Mouse (Mus musculus) lung, embryonic 15.5 days (tissue): ENCODE data around the gene Gm10065. TPM values are rescaled to one million over a fixed set of nuclear protein-coding genes. Genes with fewer than 3 reads are reported as not detected.
A peak's percentile ranks its signal among the peaks of the same experiment; 100 is the strongest.
"Not testable (repeated sequence)": the region's sequence is repeated elsewhere in the genome, so short reads cannot be mapped to it uniquely, and the experiment has no call there.

Source experiments
- ATAC-seq: fragments of 200-750 bp; cut with Nextera tagmentation; 2 replicates; pipeline ENCODE4 v1.8.0; 2017; ENCODE audit warnings: moderate number of reproducible peaks, borderline replicate concordance; ENCODE audit not compliant: low FRiP score, low TSS enrichment; ENCODE audit errors: extremely low read depth
- H3K27ac ChIP-seq: fragments of 300-500 bp; sonication (generic); 2 replicates; pipeline ENCODE4 v1.5.1; 2015; ENCODE audit warnings: moderate library complexity, mild to moderate bottlenecking, inconsistent platforms
- H3K27me3 ChIP-seq: fragments of 300-500 bp; sonication (generic); 2 replicates; pipeline ENCODE4 v1.6.1; 2015; ENCODE audit warnings: inconsistent platforms
- H3K36me3 ChIP-seq: fragments of 300-500 bp; sonication (generic); 2 replicates; pipeline ENCODE4 v1.6.1; 2015; ENCODE audit warnings: inconsistent platforms
- H3K4me1 ChIP-seq: fragments of 300-500 bp; sonication (generic); 2 replicates; pipeline ENCODE4 v1.6.1; 2015; ENCODE audit warnings: inconsistent platforms
- H3K4me2 ChIP-seq: fragments of 300-500 bp; sonication (generic); 2 replicates; pipeline ENCODE4 v1.6.1; 2015; ENCODE audit warnings: inconsistent platforms, mild to moderate bottlenecking, moderate library complexity
- H3K4me3 ChIP-seq: fragments of 300-500 bp; sonication (generic); 2 replicates; pipeline ENCODE4 v1.5.1; 2015; ENCODE audit warnings: mild to moderate bottlenecking, inconsistent platforms
- H3K9ac ChIP-seq: fragments of 300-500 bp; sonication (generic); 2 replicates; pipeline ENCODE4 v1.6.1; 2015; ENCODE audit warnings: inconsistent platforms
- H3K9me3 ChIP-seq: fragments of 300-500 bp; sonication (generic); 2 replicates; pipeline ENCODE4 v1.6.1; 2016; ENCODE audit warnings: inconsistent platforms
- WGBS: fragments of 180-500 bp; shearing (Covaris S2); methylation state at CpG from one replicate; pipeline ENCODE4 v1.1.7; 2015; 5-methylcytosine and 5-hydroxymethylcytosine counted together
- polyA plus RNA-seq: library from polyadenylated mRNA; unstranded; fragments of >200 nt; fragmentation: Nextera tagmentation; extraction: Ambion mirVana; gene quantifications from 2 replicates; pipeline ENCODE4 v1.2.1, GENCODE M21; 2015

Gene Gm10065
- polyA plus RNA-seq, 1 experiment from 2014 or later, result not detected

DNA sequence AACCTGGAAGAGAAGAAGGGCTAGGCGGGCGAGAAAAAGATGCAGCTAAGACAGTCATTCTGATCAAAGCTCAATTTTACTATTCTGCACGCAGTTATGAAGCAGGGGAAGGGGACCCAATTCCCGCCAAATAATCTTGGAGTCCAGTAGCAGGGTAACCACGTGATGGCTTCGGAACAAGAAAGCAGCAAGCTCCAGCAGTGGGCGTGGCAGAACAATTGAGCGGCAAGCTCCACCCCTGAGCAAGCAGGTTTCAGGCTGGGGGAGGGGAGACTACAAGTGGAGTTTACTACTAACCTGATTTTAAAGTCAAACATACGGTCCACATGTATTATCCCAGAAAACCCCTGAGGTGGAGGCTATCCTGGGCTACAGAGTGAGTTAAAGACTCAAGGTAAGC lies 16.7 kb downstream of the Gm10065 start:
- H3K4me2 ChIP-seq, H3K4me3 ChIP-seq, H3K27ac ChIP-seq, H3K9me3 ChIP-seq, H3K36me3 ChIP-seq, H3K4me1 ChIP-seq, ATAC-seq, H3K9ac ChIP-seq, H3K27me3 ChIP-seq: not testable (repeated sequence)
- WGBS, result 40% methylated on average over 9 of the region's 9 CpGs

DNA sequence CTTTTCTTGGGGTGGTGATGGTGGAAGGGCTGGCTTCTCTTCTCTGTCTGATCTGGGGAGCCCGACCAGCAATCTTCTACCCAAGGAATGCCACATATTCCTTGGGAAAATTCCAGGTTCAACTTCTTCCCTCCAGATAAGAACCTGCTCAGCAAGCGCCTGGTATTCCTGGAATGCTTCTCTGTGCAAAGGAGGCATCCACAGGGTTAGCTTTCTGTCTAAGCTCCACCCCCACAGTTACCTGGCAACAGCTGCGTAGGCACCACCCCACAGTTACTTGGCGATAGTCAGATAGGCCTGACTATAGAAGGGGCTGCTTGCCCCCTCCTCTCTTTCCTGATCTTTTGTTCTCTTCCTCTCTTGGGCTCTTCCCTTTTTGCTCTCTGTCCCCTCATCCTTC lies 22.9 kb downstream of the Gm10065 start:
- H3K27me3 ChIP-seq, result no peaks in the 10 kb centered on the region
- H3K4me2 ChIP-seq, result no peak overlapping the region
- H3K9ac ChIP-seq, result no peak overlapping the region
- H3K9me3 ChIP-seq, result no peaks in the 10 kb centered on the region
- peaks cover 14% of the 10 kb centered on the region; the same call in 1 of the 2 replicates for H3K4me1 ChIP-seq
- peaks cover 4% of the 10 kb centered on the region; the same call in 1 of the 2 replicates for H3K36me3 ChIP-seq
- WGBS, result 10% methylated on average over 4 of the region's 4 CpGs
- H3K4me3 ChIP-seq, result no peak overlapping the region
- peak overlapping the region; percentile 59 for H3K27ac ChIP-seq
- peak; percentile 87 for ATAC-seq

DNA sequence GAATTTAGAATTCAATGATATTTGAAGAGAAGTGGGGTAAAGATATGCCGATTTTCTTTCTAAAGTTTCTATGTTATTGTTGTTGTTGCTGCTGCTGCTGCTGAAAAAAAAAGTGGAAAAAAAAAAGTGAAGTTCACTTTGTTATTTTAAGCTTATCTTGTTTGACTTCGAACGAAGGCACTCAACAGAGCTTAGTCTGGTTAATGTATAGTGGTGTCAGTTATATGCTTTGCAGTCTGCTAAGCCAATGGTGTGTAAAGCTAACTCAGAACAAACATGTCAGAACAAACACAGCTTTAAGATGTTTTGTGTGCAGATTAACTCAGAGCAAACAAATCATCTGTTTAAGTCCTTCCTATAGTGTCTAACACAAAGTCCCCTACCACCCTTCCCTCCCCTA lies 25.1 kb downstream of the Gm10065 start:
- WGBS, result 38% methylated on average over 3 of the region's 3 CpGs
- H3K4me3 ChIP-seq, result 0 out of 2 replicates have a peak overlapping the region, but pooled peaks have one; percentile 83
- no peak overlapping the region for H3K27ac ChIP-seq

GRCm38 (mm10) chr13:21453449-21453848 lies 25.8 kb downstream of the Gm10065 start, which contains the start of gene Zscan26:
TSS of gene Zscan26 (minus strand) at chr13:21453730.
- peak within 1 kb of the TSS; percentile 62 for H3K4me2 ChIP-seq
- H3K9ac ChIP-seq, result peak within 1 kb of the TSS; percentile 70
- peaks cover 17% of the 10 kb centered on the region for H3K36me3 ChIP-seq
- under 1% methylated on average over 23 of the region's 23 CpGs for WGBS
- H3K4me3 ChIP-seq, result peak within 1 kb of the TSS; percentile 83
- peak; percentile 85 for ATAC-seq
- no peaks in the 10 kb centered on the region for H3K9me3 ChIP-seq
- H3K27ac ChIP-seq, result peak within 1 kb of the TSS; percentile 81
- H3K27me3 ChIP-seq, result no peaks in the 10 kb centered on the region
- peaks cover 17% of the 10 kb centered on the region; the same call in 1 of the 2 replicates for H3K4me1 ChIP-seq

More for the DNA sequence above, 25.1 kb downstream of the Gm10065 start:
- Histone ChIP-seq H3K9me3 (no peaks in the 10 kb centered on the region), H3K9ac (no peak overlapping the region), H3K4me2 (peak overlapping the region; percentile 62), H3K4me1 (peaks cover 14% of the 10 kb centered on the region; the same call in 1 of the 2 replicates), H3K27me3 (no peaks in the 10 kb centered on the region), H3K36me3 (peaks cover 10% of the 10 kb centered on the region; the same call in 1 of the 2 replicates)
- ATAC-seq, result no peak

- Histone ChIP-seq H3K4me2 (peak overlapping the region; percentile 62), H3K4me3 (peak overlapping the region; percentile 83), H3K27ac (peak overlapping the region; percentile 81), H3K27me3 (no peaks in the 10 kb centered on the region), H3K9ac (peak overlapping the region; percentile 70), H3K36me3 (peaks cover 17% of the 10 kb centered on the region), H3K4me1 (peaks cover 17% of the 10 kb centered on the region), H3K9me3 (no peaks in the 10 kb centered on the region)
- 4% methylated on average over 13 of the region's 13 CpGs for WGBS
- ATAC-seq, result peak; percentile 9; the same call in 1 of the 2 replicates
These were observed 26.2 kb downstream of the Gm10065 start for GRCm38 (mm10) chr13:21453042-21453441.

GRCm38 (mm10) chr13:21447856-21448614 lies 31.2 kb downstream of the Gm10065 start:
- ATAC-seq, result no peak
- no peaks in the 10 kb centered on the region for H3K27me3 ChIP-seq
- no peak overlapping the region for H3K4me2 ChIP-seq
- H3K9ac ChIP-seq, result no peak overlapping the region
- 64% methylated on average over 16 of the region's 16 CpGs for WGBS
- peaks cover 14% of the 10 kb centered on the region for H3K4me1 ChIP-seq
- H3K36me3 ChIP-seq, result peaks cover 59% of the 10 kb centered on the region
- H3K9me3 ChIP-seq, result no peaks in the 10 kb centered on the region
- H3K27ac ChIP-seq, result peak overlapping the region; percentile 58
- H3K4me3 ChIP-seq, result no peak overlapping the region

DNA sequence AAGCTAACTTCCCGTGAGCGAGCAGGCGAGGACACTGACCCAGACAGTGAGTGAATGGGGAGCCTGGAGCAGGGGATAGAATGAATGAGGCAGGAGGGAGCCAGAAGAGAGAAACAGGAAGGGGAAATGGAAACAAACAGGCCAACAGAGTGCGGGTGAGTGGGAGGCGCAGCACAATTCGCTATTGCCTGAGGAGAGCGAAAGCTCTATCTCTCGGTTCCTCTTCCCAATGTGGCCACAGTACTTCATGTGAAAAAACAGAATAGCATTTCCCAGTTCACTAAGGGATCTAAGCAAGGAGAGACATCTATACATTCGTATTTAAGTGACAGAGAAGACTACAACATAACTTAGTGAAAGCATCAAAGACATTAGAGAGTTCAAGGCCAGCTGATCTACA lies 32.4 kb downstream of the Gm10065 start:
- Histone ChIP-seq H3K9me3 (no peaks in the 10 kb centered on the region), H3K9ac (no peak overlapping the region), H3K4me3 (no peak overlapping the region), H3K4me2 (no peak overlapping the region), H3K4me1 (peaks cover 4% of the 10 kb centered on the region), H3K36me3 (peaks cover 65% of the 10 kb centered on the region), H3K27me3 (no peaks in the 10 kb centered on the region), H3K27ac (no peak overlapping the region)
- ATAC-seq, result no peak
- WGBS, result 87% methylated on average over 9 of the region's 9 CpGs

GRCm38 (mm10) chr13:21441207-21441572 lies 38.1 kb downstream of the Gm10065 start:
- Histone ChIP-seq H3K4me1 (peaks cover 8% of the 10 kb centered on the region; the same call in 1 of the 2 replicates), H3K9ac (peak overlapping the region; percentile 62; the same call in 1 of the 2 replicates), H3K27ac (peak overlapping the region; percentile 90), H3K4me2 (peak overlapping the region; percentile 82), H3K27me3 (no peaks in the 10 kb centered on the region), H3K4me3 (peak overlapping the region; percentile 53), H3K36me3 (peaks cover 36% of the 10 kb centered on the region), H3K9me3 (no peaks in the 10 kb centered on the region)
- ATAC-seq, result no peak
- WGBS, result 17% methylated on average over 10 of the region's 10 CpGs

DNA sequence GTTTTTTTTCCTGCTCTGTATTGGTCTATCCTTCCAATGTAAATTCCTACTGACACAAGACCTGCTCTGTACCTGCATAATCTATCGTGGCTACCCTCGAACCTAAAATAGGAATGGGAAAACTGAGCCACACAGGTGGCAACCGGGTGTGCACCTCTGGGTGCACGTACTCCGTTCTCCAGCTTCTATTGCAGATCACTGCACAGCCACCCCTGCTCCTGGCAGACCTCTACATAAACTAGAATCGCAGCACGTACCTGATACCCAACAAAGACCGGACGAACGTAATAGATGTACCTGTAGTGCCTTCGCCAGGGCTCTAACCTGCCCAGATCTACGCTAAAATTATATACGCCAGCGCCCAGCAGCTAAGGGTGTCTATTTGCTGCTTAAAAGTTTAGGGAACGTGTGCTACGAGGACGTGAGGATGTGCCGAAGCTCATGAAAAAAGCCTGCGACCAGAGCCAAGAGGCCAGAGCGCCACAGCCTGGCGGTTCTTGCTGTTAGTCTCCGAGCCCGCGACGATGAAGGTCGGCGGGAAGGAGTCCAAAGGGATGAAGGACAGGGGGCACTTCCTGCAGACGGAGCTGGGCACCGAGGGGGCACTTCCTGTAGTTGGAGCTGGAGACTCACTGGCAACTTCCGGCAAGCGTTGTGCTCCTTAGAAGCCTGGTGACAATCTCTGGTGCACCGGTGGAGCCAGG lies 38.6 kb downstream of the Gm10065 start, which contains the start of gene Pgbd1:
Gene Pgbd1, minus strand, starts transcription at position 556 of the 704 bp plus-strand sequence.
- H3K9me3 ChIP-seq, result no peaks in the 10 kb centered on the region
- H3K4me1 ChIP-seq, result peaks cover 8% of the 10 kb centered on the region; the same call in 1 of the 2 replicates
- ATAC-seq, result peak; percentile 81
- peak within 1 kb of the TSS; percentile 90 for H3K27ac ChIP-seq
- peak within 1 kb of the TSS; percentile 82 for H3K4me2 ChIP-seq
- H3K4me3 ChIP-seq, result peak within 1 kb of the TSS; percentile 53
- H3K9ac ChIP-seq, result peak within 1 kb of the TSS; percentile 62
- WGBS, result 1% methylated on average over 32 of the region's 32 CpGs
- H3K36me3 ChIP-seq, result peaks cover 30% of the 10 kb centered on the region
- H3K27me3 ChIP-seq, result no peaks in the 10 kb centered on the region

DNA sequence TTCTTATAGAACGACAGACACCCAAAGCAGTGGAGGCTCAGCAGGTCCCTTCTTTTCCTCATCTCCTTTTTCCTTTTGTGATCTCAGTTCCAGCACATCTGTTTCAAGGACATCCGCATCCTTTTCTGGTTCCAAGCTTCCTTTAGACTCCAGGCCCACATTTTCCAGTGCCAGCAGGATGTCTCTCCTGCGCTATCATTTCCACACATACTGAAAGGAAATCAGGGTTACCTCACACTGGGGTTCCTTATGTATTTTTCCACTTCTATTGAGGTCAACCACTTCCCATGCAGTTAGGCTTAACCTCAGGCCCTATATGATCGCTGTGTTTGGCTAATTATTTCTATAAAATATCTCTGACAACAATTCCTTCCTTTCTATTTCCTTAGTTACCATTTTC lies 43.8 kb downstream of the Gm10065 start:
- ATAC-seq, result no peak
- no peaks in the 10 kb centered on the region for H3K27me3 ChIP-seq
- H3K36me3 ChIP-seq, result no peaks in the 10 kb centered on the region
- WGBS, result 81% methylated on average over 4 of the region's 4 CpGs
- no peak overlapping the region for H3K9ac ChIP-seq
- peaks cover 6% of the 10 kb centered on the region; the same call in 1 of the 2 replicates for H3K4me1 ChIP-seq
- H3K4me3 ChIP-seq, result no peak overlapping the region
- H3K4me2 ChIP-seq, result no peak overlapping the region
- no peak overlapping the region for H3K27ac ChIP-seq
- no peaks in the 10 kb centered on the region for H3K9me3 ChIP-seq
